Mouse (Mus musculus) monocyte, adult 2 months (primary cell): ENCODE measurements at regions not wholly inside any gene's neighbourhood (a gene's known extent, or its start where the extent isn't known, plus 50 kb on each side); places are given as distances from the start of the nearest gene placed in this dataset.

ENCODE experiments used
- DNase-seq, 2 experiments: peaks; one replicate each; pipeline ENCODE4 v3.0.0; 2022; ENCODE audit warnings: low spot score in 2 of 2, low read depth in 1 of 2

DNA sequence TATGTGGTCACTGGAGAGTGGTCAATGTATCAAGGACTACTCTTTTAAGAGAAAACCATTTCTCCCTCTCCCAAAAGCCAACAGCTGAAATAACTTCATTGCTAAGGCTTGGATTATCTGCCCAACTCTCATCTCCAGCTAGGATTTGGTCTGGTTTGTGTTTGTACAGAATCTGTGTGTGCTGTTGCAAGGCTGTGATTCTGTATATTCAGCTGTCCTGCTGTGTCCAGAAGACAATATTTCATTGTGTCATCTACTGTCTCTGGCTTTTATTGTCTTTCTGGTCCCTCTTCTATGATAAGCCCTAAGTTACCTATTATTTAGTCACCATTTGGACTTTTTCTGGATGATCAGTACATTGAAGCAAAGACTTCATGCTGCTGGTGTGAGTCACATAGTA, 110.9 kb downstream of the Cenpc1 start:
- DNase-seq: no peak

GRCm38 (mm10) chr5:85936667-85937314, 128.6 kb downstream of the Cenpc1 start:
- no peak for DNase-seq

- DNase-seq: no peak
These were observed 147.1 kb downstream of the Cenpc1 start for GRCm38 (mm10) chr5:85918288-85918687.

DNA sequence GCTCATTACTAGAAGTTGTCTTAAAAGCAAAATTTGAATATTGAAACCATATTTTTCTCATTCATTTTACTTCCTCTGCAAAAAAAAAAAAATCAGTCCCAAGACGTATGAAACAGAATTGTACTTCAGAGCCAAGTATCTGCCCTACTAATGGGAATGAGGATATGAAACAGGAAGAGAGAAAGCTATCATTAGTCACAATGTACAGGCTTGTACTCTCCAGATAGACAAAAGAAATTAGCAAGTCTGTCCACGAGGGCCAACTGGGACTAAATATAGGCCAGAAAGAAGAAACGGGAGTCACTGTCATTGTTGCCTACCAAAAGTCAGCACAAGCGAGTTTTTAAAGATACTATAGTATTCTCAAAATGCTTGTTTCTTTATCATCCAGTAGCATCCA, 150.4 kb downstream of the Cenpc1 start:
- DNase-seq: peak in 1 of 2 experiments; percentile 1

DNA sequence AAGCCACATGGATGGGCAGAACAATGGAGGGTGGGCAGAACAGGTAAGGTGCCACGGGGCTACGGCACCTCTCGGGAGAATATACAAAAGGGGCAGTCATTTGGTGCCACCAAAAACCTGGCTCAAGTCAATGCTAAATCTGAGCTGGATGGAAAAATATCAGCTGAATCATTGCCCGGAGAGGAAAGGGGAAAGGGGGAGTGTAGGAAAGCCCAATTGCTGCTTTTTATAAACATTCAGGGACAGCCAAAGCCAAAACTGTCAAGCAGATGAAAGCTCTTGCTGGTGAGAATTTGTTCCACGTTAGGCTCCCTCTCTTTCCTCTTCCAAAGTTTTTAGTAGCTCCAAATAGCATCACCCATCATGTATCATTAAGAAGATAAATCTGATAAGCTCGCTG, 168.9 kb downstream of the Cenpc1 start:
- no peak for DNase-seq

DNA sequence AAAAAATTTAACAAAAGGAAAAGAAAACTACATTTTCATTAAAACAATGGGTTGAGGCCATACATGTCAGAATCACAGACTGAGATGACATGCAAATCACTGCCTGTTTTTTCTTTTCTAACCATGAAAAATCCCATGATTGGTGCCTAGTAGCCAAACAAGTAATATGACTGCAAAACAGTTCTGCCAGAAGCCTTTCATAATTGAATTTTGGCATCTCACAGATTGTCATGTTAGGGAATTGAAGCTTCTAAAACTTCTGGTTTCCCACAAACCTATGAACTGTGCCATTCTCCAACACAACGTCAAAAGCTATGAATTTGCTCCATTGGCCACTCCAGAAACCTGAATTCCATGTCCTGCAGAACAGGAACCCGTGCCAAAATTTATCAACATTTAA, 169.6 kb downstream of the Cenpc1 start:
- DNase-seq: no peak

GRCm38 (mm10) chr5:85870311-85870710, 195.1 kb downstream of the Cenpc1 start:
- DNase-seq: no peak

- DNase-seq: no peak
These were observed 232.8 kb downstream of the Cenpc1 start for GRCm38 (mm10) chr5:85832556-85832955.

DNA sequence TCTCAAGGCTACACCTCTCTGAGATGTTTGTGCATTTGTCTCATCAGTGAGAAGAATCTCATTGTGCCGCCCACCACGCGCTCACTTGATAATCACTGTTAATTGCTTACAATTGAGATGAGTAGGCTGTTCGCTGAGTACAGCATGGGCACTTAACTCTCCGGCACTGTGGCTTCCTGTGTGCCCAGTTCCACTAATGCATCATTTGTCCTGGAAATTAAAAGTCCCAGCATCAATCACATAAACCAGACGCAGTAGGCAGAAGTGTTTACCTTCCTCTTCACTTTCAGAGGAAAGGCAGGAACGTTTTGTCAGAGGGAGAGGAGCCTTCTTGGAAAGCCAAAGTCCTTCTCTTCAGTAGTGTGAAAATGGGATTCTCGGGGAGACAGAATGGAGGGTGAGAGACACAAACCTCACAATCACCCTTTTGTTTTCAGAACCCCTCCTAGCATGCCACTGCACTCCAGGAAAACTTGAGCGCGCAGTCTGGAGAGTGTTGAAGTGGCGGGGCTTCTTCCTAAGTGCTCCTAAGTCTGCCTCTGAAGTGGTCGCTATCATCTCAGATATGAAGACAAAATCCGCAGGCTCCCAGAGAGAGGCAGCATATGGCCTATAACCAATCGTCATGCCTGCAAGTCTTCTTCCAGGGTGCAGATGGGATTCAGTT, 269.7 kb downstream of the Cenpc1 start:
- no peak for DNase-seq

DNA sequence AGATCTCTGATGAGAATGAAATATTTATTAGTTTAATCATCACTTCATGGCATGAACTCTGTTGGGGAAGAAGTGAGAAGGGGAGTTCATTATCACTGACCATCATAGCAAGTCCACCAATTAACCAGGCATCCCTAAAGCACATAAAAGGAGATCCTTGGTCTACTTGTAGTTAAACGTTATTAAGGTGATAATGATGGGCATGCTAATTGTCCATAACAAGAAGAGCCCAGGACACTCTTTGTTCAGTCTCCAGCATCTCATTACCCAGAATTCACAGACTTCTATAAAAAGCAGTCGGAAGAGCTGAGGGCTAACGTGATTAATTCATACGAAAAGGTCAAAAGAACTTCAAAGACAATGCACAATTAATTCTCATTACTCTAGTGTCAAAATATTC, 272.2 kb downstream of the Cenpc1 start:
- DNase-seq: no peak

- DNase-seq: no peak
These were observed 284.5 kb downstream of the Cenpc1 start for GRCm38 (mm10) chr5:85780730-85781454.

- DNase-seq: no peak
These were observed 285.4 kb downstream of the Cenpc1 start for GRCm38 (mm10) chr5:85780017-85780416.

DNA sequence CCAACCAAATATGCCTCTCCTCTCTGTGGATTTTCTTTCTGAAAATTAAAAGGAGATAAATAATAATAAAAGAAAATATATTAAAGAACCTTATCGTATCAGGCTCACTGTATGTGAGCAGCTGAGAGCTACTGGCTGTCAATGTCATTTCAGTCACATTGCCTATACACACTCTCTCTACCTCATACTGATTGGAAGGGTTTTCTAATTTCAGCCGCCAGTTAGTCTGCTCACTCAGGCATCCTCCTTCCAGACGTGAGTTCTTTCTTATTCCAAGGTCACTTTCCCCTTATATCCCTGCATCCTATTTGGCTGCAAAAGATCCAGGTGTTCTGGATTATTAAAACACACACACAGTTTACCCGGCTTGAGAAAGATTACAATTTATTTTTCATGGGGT, 286.2 kb downstream of the Cenpc1 start:
- no peak for DNase-seq

GRCm38 (mm10) chr5:85772660-85773059, 292.7 kb downstream of the Cenpc1 start:
- no peak for DNase-seq

- DNase-seq: no peak
These were observed 293.3 kb downstream of the Cenpc1 start for GRCm38 (mm10) chr5:85772086-85772485.

- DNase-seq: no peak
These were observed 298.2 kb downstream of the Cenpc1 start for GRCm38 (mm10) chr5:85767157-85767556.

DNA sequence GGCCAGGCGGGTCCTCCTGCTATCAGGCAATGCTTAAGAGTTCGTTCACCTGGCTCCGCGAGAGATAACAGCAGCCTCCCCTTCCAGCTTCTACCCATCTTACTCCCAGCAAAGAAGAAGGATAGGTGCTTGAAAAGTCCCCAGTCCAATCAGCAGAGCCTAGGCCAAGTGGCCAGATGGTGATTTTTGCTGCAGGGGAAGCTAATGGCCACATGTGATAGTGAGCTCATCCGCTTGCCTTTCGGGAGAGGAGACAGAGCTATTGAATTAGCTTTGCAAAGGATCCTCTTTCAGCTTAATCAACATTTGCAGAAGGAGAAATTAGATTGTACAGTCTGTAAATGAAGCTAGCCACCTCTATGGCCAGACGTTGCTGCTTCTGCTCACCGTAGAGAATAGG, 308.7 kb downstream of the Cenpc1 start:
- no peak for DNase-seq

- no peak for DNase-seq
These were observed 311.2 kb downstream of the Cenpc1 start for GRCm38 (mm10) chr5:85754227-85754626.

GRCm38 (mm10) chr5:85753109-85753508, 312.3 kb downstream of the Cenpc1 start:
- DNase-seq: no peak

DNA sequence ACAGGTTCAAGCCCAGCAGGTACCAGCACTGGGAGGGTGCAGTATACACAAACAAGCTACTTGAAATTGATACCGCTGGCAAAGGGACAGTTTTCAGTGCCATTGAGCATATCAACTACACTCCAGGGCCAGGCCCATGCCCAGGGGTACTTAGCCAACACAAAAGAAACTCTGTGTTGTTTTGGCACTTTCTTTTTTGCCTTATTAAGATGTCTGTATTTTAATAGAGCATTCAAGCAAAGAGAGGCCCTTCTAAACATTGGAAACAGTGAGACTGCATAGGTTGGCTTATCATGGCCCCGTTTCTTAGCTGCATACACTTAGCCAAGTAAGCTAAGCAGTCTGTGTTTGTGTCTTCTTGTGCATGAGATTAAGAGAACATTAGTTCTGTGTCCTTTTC, 313.7 kb downstream of the Cenpc1 start:
- DNase-seq: no peak

DNA sequence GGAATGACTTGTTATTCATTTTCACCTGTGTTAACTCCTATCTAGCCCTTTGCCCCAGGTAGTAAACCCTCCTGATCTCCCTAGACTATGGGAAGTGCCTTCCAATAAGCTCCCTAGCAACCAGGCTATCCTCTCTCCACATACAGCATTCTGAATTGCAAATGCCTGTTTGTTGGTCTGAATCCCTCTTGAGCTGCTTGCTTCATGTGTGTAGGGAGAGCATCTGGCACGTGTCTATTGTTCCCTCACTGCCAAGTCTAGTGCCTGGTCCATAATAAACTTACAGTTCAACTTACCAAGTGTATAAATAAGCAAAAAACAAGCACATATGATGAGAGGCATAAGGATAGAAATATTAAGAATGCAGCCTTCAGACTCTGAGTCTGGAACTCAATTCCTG, 314.5 kb downstream of the Cenpc1 start:
- DNase-seq: no peak

DNA sequence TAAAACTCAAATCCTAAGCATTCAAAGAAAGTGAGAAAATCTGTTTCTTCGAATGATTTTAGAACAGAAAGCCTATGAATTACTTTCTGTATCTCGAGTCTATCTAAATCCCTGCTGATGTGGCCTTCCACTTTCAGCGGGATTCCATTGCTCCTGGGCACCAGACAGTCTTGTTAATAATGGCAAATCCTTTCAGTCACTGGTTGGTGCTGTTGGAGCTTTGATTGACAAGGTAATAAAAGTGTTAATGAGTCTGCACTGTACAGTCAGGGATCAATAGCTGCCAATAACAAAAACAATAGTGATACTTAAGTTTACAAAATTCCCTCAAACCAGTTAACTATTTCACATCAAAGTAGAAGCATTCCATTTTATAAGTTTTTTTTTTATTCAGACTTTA, 335.8 kb downstream of the Cenpc1 start:
- no peak for DNase-seq
